Mouse (Mus musculus): ENCODE measurements around the gene Tmem108. TPM values are rescaled to one million over a fixed set of nuclear protein-coding genes. Genes with fewer than 3 reads are reported as not detected.
A peak's percentile ranks its signal among the peaks of the same experiment; 100 is the strongest.

The Tmem108 gene
- polyA plus RNA-seq, 1 experiment from 2014 or later, result 23.1 TPM

DNA sequence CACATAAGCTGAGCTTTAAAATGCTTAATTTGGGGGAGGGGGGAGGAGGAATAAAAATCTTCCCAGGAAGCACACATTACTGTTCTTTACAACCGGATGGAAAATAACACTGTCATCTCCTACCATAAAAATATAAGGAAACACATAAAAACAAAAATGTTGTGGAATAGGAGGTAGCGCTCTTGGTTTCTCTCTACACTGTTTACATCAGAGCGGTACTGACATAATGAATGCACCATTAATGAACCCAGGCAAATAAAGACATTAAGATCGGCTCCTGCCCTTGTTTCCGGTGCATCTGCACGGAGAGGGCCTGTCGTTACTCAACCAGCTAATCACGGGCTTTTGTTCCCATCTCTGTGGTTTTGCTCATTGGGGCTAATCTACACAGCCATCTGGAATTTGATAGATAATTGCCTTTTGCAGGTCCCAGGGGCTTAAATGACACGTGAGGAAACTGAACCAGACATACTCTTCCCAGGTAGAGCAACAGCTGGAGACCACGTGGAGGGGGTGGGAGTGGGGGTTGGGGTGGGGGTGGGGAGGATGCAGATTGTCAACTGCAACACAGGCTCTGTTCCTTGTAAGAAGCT is 107.5 kb downstream of the Tmem108 start:
- H3K9ac ChIP-seq (replicated peaks; ENCODE audit: low read depth, low read length), result no peak overlapping the region
- no peaks in the 10 kb centered on the region for H3K36me3 ChIP-seq (ENCODE audit: control insufficient read depth, insufficient read depth, low read length)
- no peaks in the 10 kb centered on the region for H3K9me3 ChIP-seq (ENCODE audit: control insufficient read depth, low read depth, low read length)
- peaks cover 5% of the 10 kb centered on the region; the same call in 1 of the 2 replicates for H3K4me1 ChIP-seq (ENCODE audit: control insufficient read depth, insufficient read depth, low read length)
- WGBS, result 22% methylated on average over 10 of the region's 10 CpGs
- no peaks in the 10 kb centered on the region for H3K27me3 ChIP-seq (ENCODE audit: control insufficient read depth, insufficient read depth, low read length)
- H3K4me3 ChIP-seq (ENCODE audit: low read depth, low read length), result no peak overlapping the region
- no peak for ATAC-seq (ENCODE audit: insufficient number of reproducible peaks, insufficient read depth, low FRiP score, low read depth)
- no peak overlapping the region for H3K4me2 ChIP-seq (replicated peaks; ENCODE audit: low read depth, low read length)
- peak overlapping the region; percentile 44; the same call in 1 of the 2 replicates for H3K27ac ChIP-seq (ENCODE audit: low read length)

DNA sequence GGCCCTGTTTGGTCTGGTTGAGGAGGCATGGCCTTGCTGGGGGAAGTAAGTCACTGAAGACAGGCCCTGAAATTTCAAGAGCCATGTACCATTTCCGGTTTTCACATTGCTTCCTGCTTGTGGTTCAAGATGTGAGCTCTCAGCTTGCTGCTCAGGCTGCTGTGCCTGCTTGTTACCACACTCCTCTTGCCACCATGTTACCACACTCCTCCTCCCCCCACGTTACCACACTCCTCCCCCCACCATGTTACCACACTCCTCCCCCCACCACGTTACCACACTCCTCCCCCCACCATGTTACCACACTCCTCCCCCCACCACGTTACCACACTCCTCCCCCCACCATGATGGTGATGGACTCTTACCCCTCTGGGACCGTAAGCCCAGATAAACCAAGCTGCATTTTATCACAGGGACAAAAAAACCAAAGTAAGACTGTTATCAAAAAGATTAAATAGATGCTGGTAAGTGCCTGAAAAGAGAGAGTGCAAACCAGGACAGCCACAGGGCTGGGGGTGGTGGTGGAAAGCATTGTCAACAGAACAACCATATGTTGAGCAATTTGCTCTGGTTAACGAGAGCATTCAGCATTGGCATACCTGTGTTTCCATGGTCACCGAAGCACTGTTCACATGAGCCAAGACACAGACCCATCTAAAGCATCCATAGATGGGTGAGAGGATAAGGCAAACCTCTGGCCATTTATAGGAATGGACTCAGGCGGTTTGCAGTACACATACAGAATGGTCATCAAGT is 109.3 kb downstream of the Tmem108 start:
- H3K9ac ChIP-seq (replicated peaks; ENCODE audit: low read depth, low read length), result no peak overlapping the region
- H3K27me3 ChIP-seq (ENCODE audit: control insufficient read depth, insufficient read depth, low read length), result no peaks in the 10 kb centered on the region
- 70% methylated on average over 8 of the region's 8 CpGs for WGBS
- no peaks in the 10 kb centered on the region for H3K9me3 ChIP-seq (ENCODE audit: control insufficient read depth, low read depth, low read length)
- no peak overlapping the region for H3K4me2 ChIP-seq (replicated peaks; ENCODE audit: low read depth, low read length)
- no peak for ATAC-seq (ENCODE audit: insufficient number of reproducible peaks, insufficient read depth, low FRiP score, low read depth)
- H3K4me1 ChIP-seq (ENCODE audit: control insufficient read depth, insufficient read depth, low read length), result peaks cover 5% of the 10 kb centered on the region; the same call in 1 of the 2 replicates
- H3K4me3 ChIP-seq (ENCODE audit: low read depth, low read length), result no peak overlapping the region
- no peaks in the 10 kb centered on the region for H3K36me3 ChIP-seq (ENCODE audit: control insufficient read depth, insufficient read depth, low read length)
- no peak overlapping the region for H3K27ac ChIP-seq (ENCODE audit: low read length)

DNA sequence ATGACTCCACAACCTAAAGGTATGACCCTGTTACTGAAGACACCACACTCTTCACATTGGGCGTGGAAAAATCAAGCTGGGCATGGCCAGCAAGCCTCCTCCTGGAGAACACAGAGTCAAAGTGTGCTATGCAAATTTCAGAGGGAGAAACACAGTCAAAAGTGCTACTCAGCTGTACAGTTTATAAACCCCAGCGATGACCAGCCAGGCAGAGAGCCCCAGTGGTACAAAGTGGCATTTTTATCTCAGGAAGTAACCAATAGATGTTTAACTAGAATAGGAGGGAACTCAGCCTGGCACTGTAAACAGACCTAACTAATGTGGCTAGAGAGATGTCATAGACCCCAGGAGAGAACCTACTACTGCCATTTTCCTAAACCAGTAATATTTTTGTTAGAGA is 115.0 kb downstream of the Tmem108 start:
- WGBS, result 76% methylated on average over 2 of the region's 2 CpGs
- no peak overlapping the region for H3K4me2 ChIP-seq (replicated peaks; ENCODE audit: low read depth, low read length)
- H3K4me3 ChIP-seq (ENCODE audit: low read depth, low read length), result no peak overlapping the region
- no peaks in the 10 kb centered on the region for H3K36me3 ChIP-seq (ENCODE audit: control insufficient read depth, insufficient read depth, low read length)
- no peak for ATAC-seq (ENCODE audit: insufficient number of reproducible peaks, insufficient read depth, low FRiP score, low read depth)
- H3K27ac ChIP-seq (ENCODE audit: low read length), result no peak overlapping the region
- no peaks in the 10 kb centered on the region for H3K27me3 ChIP-seq (ENCODE audit: control insufficient read depth, insufficient read depth, low read length)
- no peaks in the 10 kb centered on the region for H3K9me3 ChIP-seq (ENCODE audit: control insufficient read depth, low read depth, low read length)
- no peak overlapping the region for H3K9ac ChIP-seq (replicated peaks; ENCODE audit: low read depth, low read length)
- H3K4me1 ChIP-seq (ENCODE audit: control insufficient read depth, insufficient read depth, low read length), result no peaks in the 10 kb centered on the region

DNA sequence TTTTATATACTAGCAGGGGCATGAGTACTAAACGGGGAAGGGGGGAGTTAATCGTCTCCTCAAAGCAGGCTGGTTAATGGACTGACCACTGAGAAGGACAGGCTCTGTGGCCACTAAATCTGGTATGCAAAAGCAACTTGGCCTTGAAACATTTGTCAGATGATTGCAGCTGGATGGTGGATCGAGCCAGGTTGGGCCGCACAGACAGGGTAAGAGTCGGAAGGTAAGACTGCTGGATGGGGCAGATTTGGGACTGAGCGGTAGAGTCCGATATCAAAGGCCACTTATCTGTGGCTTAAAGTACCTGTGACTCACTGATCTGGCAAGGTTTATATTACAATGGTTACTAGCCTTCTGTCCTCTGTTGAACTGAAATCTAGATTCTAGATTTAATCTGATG is 115.9 kb downstream of the Tmem108 start:
- no peaks in the 10 kb centered on the region for H3K4me1 ChIP-seq (ENCODE audit: control insufficient read depth, insufficient read depth, low read length)
- no peaks in the 10 kb centered on the region for H3K9me3 ChIP-seq (ENCODE audit: control insufficient read depth, low read depth, low read length)
- H3K36me3 ChIP-seq (ENCODE audit: control insufficient read depth, insufficient read depth, low read length), result no peaks in the 10 kb centered on the region
- 87% methylated on average over 7 of the region's 7 CpGs for WGBS
- no peak overlapping the region for H3K4me3 ChIP-seq (ENCODE audit: low read depth, low read length)
- no peak overlapping the region for H3K4me2 ChIP-seq (replicated peaks; ENCODE audit: low read depth, low read length)
- H3K27me3 ChIP-seq (ENCODE audit: control insufficient read depth, insufficient read depth, low read length), result no peaks in the 10 kb centered on the region
- no peak for ATAC-seq (ENCODE audit: insufficient number of reproducible peaks, insufficient read depth, low FRiP score, low read depth)
- H3K27ac ChIP-seq (ENCODE audit: low read length), result no peak overlapping the region
- no peak overlapping the region for H3K9ac ChIP-seq (replicated peaks; ENCODE audit: low read depth, low read length)

DNA sequence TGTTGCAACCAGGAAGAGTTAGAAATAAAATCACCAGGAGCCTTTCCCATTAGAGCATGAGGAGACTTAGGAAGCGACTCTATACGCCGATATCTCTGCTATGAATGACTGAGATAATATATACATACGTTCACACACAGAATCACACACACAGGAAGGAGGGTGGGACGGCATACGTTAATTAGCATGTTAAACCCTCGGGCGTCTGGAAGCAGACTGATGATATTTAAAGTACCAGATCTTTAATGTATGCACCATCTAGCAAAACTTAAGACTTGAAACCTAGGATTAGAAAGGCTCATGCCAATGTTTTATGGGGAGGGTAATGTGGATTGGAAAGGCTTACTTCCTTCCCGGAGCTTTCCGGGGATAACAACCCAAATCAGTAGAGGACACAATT is 119.3 kb downstream of the Tmem108 start:
- Histone ChIP-seq H3K36me3 (ENCODE audit: control insufficient read depth, insufficient read depth, low read length) (no peaks in the 10 kb centered on the region), H3K27me3 (ENCODE audit: control insufficient read depth, insufficient read depth, low read length) (no peaks in the 10 kb centered on the region), H3K9me3 (ENCODE audit: control insufficient read depth, low read depth, low read length) (no peaks in the 10 kb centered on the region), H3K4me3 (ENCODE audit: low read depth, low read length) (no peak overlapping the region), H3K4me1 (ENCODE audit: control insufficient read depth, insufficient read depth, low read length) (no peaks in the 10 kb centered on the region), H3K9ac (replicated peaks; ENCODE audit: low read depth, low read length) (no peak overlapping the region), H3K4me2 (replicated peaks; ENCODE audit: low read depth, low read length) (no peak overlapping the region), H3K27ac (ENCODE audit: low read length) (no peak overlapping the region)
- WGBS, result 83% methylated on average over 10 of the region's 10 CpGs
- no peak for ATAC-seq (ENCODE audit: insufficient number of reproducible peaks, insufficient read depth, low FRiP score, low read depth)

DNA sequence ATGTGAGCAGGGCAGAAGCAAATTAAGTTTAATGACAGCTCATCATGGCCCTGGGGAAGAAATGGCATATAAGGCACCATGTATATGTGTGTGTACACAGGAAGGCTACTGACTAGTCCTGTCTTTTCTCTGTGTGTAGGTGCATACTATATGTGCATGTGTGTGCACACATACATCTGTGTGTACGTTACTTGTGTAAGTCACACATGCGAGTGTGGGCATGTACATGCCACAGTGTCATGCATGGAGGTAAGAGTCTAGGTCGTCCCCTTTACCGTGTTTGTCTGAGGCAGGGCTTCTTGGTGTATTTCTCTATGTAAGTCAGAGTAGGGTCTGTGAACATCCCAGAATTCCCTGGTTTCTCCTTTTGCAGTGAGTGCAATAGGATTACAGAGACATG is 120.3 kb downstream of the Tmem108 start:
- Histone ChIP-seq H3K27ac (ENCODE audit: low read length) (no peak overlapping the region), H3K27me3 (ENCODE audit: control insufficient read depth, insufficient read depth, low read length) (no peaks in the 10 kb centered on the region), H3K9me3 (ENCODE audit: control insufficient read depth, low read depth, low read length) (no peaks in the 10 kb centered on the region), H3K4me1 (ENCODE audit: control insufficient read depth, insufficient read depth, low read length) (no peaks in the 10 kb centered on the region), H3K4me3 (ENCODE audit: low read depth, low read length) (no peak overlapping the region), H3K36me3 (ENCODE audit: control insufficient read depth, insufficient read depth, low read length) (no peaks in the 10 kb centered on the region), H3K4me2 (replicated peaks; ENCODE audit: low read depth, low read length) (no peak overlapping the region), H3K9ac (replicated peaks; ENCODE audit: low read depth, low read length) (no peak overlapping the region)
- 92% methylated on average over 4 of the region's 4 CpGs for WGBS
- ATAC-seq (ENCODE audit: insufficient number of reproducible peaks, insufficient read depth, low FRiP score, low read depth), result no peak

DNA sequence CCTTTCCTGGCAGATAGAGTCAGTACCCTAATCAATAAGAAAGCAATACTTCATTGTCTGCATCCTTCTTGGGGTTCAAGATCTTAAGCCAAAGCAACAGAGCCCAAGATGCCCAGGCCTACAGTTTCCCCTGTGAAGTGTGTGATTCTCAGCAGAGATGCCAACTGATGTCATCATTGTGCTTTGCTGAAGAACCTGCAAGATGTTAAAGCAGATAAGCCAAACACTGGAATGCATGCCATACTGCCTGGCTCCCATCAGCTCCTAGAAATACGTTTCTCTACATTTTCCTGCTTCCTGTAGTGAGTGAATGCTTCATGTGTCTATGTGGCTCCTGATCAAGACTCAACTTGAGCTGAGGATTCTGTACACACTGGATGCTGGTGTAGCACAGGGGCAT is 122.2 kb downstream of the Tmem108 start:
- 25% methylated on average over 1 of the region's 1 CpGs for WGBS
- no peak overlapping the region for H3K4me2 ChIP-seq (replicated peaks; ENCODE audit: low read depth, low read length)
- no peaks in the 10 kb centered on the region for H3K4me1 ChIP-seq (ENCODE audit: control insufficient read depth, insufficient read depth, low read length)
- ATAC-seq (ENCODE audit: insufficient number of reproducible peaks, insufficient read depth, low FRiP score, low read depth), result no peak
- H3K27ac ChIP-seq (ENCODE audit: low read length), result no peak overlapping the region
- H3K9me3 ChIP-seq (ENCODE audit: control insufficient read depth, low read depth, low read length), result no peaks in the 10 kb centered on the region
- no peak overlapping the region for H3K4me3 ChIP-seq (ENCODE audit: low read depth, low read length)
- no peaks in the 10 kb centered on the region for H3K27me3 ChIP-seq (ENCODE audit: control insufficient read depth, insufficient read depth, low read length)
- no peaks in the 10 kb centered on the region for H3K36me3 ChIP-seq (ENCODE audit: control insufficient read depth, insufficient read depth, low read length)
- no peak overlapping the region for H3K9ac ChIP-seq (replicated peaks; ENCODE audit: low read depth, low read length)

DNA sequence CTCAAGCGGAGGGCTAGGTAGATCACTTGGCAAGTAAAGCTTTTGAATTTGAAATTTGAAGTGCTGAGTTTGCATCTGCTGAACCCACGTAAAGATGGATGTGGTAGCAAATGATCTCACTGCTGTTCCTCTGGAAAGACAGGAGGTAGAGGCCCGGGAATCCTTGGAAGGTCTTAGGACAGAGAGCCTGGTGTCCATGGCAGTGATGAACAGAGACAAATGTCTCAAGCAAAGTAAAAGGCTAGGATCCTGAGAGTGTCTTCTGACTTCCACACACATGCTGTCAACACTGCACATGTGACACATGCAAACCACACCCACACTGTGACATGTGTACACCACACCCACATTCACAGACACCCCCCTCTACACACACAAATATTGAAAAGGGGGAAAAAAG is 124.2 kb downstream of the Tmem108 start:
- Histone ChIP-seq H3K9ac (replicated peaks; ENCODE audit: low read depth, low read length) (no peak overlapping the region), H3K4me2 (replicated peaks; ENCODE audit: low read depth, low read length) (no peak overlapping the region), H3K27me3 (ENCODE audit: control insufficient read depth, insufficient read depth, low read length) (no peaks in the 10 kb centered on the region), H3K36me3 (ENCODE audit: control insufficient read depth, insufficient read depth, low read length) (no peaks in the 10 kb centered on the region), H3K27ac (ENCODE audit: low read length) (no peak overlapping the region), H3K4me1 (ENCODE audit: control insufficient read depth, insufficient read depth, low read length) (no peaks in the 10 kb centered on the region), H3K9me3 (ENCODE audit: control insufficient read depth, low read depth, low read length) (no peaks in the 10 kb centered on the region), H3K4me3 (ENCODE audit: low read depth, low read length) (no peak overlapping the region)
- 55% methylated on average over 3 of the region's 3 CpGs for WGBS
- ATAC-seq (ENCODE audit: insufficient number of reproducible peaks, insufficient read depth, low FRiP score, low read depth), result no peak

DNA sequence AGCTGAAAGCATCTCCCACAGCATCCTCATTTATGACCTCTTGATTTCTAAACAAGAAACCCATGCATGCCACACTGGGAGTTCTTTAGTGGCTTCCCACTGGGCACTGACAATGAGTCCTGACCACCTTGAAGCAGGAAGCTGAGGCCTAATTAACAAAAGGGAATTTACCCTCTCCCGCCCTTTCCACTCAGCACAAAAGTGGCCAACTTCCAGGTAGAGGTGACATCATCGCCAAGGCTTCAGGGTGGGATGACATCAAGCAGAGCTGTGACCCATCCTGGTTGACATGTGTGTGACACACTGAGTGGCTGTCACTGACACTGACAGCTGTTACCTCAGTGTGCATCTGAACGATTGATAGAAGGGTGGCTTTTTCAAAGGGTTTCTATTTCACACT is 124.8 kb downstream of the Tmem108 start:
- Histone ChIP-seq H3K9me3 (ENCODE audit: control insufficient read depth, low read depth, low read length) (no peaks in the 10 kb centered on the region), H3K9ac (replicated peaks; ENCODE audit: low read depth, low read length) (no peak overlapping the region), H3K27me3 (ENCODE audit: control insufficient read depth, insufficient read depth, low read length) (no peaks in the 10 kb centered on the region), H3K4me2 (replicated peaks; ENCODE audit: low read depth, low read length) (no peak overlapping the region), H3K4me3 (ENCODE audit: low read depth, low read length) (no peak overlapping the region), H3K4me1 (ENCODE audit: control insufficient read depth, insufficient read depth, low read length) (no peaks in the 10 kb centered on the region), H3K36me3 (ENCODE audit: control insufficient read depth, insufficient read depth, low read length) (no peaks in the 10 kb centered on the region), H3K27ac (ENCODE audit: low read length) (no peak overlapping the region)
- 49% methylated on average over 3 of the region's 3 CpGs for WGBS
- no peak for ATAC-seq (ENCODE audit: insufficient number of reproducible peaks, insufficient read depth, low FRiP score, low read depth)
